Mouse (Mus musculus) layer of hippocampus, postnatal 36 days (tissue): ENCODE measurements around the gene Tubal3. TPM values are rescaled to one million over a fixed set of nuclear protein-coding genes. Genes with fewer than 3 reads are reported as not detected.
"Not testable (repeated sequence)": the region's sequence is repeated elsewhere in the genome, so short reads cannot be mapped to it uniquely, and the experiment has no call there.

ENCODE experiments used
- DNase-seq, 2 experiments: peaks; one replicate each; pipeline ENCODE4 v3.0.0; 2022
- total RNA-seq, 2 experiments: library from RNA; stranded (reverse); gene quantifications; 2 replicates each; pipeline ENCODE4 v1.2.3; 2021

Gene Tubal3
- total RNA-seq = not detected

DNA sequence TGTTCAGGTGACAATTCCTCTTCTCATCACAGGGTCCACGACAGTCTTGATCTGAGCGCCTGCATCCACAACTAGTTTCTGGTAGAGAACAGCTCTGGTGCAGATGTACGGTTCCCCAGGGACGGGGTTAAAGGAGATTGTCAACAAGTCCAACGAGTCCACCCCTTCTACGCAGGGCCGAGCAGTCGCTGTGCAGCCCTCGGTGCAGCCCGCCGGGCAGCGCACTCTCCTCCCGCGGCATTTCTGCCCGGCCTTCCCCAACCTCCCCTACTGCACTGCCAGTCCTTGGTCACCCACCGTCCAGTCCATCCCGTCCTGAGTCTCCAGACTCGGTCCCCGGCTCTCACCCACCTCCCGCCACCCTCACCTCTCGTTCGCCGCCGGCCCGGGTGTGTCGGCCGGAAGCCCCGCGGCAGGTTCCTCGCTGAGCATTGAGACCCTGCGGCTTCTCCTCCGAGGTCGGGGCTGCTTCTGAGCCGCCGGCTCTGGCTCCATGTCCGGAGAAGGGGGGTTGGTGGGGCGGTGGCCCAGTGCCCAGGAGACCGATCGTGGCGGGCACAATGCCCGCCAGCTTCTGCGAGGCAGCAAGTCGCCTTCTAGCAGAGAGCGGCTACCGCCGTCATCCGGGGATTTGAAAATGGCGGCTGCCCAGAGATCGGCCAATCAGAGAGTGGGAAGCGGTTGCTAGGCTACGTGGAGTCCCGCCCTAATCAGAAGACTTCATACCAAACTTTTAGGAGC, at the start of gene Tubal3, which contains the start of gene Net1:
TSS of gene Tubal3 (plus strand) at position 704 of the 741 bp plus-strand sequence.
TSS of gene Net1 (minus strand) at position 650 of the 741 bp plus-strand sequence.
- DNase-seq = peak; percentile 78 to 82

DNA sequence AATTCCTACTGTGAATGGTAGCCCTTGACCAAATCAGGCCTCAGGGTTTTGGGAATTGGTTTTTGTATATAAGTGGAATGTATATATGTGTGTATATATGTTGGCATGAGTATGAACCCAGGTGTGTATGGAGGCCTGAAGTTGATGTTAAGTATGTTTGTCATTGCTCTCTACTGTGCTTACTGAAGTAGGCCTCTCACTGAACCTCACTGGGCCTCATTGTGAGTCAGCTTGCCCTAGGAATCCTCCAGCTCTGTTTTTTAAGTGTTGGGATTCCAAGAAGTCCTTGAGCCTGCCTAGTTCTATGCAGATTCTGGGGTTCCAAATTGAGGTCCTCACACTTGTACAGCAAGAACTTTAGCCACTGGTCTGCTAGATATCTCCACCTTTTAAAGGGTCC, 48.2 kb upstream of the Tubal3 start:
- DNase-seq = no peak

DNA sequence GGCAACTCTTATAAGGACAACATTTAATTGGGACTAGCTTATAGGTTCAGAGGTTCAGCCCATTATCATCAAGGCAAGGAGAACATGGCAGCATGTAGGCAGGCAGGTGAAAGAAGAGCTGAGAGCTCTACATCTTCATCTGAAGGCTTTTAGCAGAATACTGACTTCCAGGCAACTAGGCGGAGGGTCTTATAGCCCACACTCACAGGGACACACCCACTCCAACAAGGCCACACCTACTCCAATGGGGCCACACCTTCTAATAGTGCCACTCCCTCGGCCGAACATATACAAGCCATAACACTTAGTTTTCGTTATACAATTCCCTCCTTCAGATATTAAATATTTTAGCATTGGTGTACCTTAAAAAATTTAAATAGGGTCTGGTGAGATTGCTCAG, 45.2 kb upstream of the Tubal3 start:
- DNase-seq = no peak

DNA sequence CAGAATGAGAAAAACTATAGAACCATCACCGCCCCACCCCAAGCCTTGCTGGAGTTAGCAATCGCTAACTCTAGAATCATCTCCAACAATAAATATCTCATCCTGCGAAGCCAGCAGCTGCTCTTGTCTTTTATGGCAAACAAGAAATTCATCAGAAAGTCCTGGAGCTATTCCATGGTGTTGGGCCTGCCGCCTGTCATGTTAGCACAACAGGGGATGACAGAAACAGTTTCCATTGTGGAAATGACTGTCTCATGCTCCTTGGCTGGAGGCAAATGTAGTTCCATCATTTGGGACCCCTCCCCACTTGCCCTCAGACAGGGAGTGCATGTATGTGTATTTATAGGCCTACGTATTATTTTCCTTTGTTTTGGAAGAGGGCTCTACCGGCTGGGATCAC, 41.6 kb upstream of the Tubal3 start:
- DNase-seq = peak in 1 of 2 experiments; percentile 32

DNA sequence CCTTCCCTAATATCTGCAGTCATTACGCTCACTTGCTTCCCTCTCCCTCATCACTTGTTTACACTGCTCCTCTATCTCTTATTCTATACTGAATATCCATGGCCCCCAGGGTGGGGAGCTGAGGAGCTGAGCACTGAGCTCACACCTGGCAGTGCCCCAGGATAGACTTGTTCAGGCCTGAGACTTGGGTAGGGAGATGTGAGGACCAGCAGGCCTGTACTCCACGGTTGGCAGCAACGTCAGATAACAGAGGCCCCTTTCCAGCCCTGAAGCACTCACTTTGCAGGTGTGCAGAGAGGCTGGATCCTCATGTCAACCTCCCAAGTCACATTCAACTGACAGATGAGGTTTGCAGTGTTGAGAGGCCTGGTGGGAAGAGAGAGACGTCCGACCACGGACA, 40.9 kb upstream of the Tubal3 start:
- no peak for DNase-seq

DNA sequence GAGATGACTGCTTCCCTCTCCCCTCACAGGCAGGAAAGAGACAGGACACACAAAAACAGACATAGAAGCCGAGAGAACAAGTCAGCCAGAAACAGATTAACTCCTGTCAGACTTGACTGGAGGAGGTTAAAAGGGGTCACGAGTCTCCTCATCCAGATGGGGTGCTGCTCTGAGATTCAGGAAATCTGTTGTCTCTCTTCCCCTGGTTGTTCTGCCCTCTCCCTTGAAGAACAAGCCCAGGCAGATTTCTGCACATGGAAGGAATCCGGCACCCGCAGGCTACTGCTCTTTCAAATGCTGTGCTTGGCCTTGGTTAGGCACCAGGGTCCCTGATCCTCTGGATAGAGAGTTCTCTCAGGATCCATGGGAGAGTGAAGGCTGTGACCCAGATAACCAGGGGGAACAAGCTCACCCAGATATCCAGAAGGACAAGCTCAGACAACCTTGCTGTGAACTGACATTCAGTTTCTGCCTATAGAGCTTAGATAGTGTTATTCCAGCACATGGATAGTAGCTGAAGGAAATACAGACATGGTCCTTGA, 40.3 kb upstream of the Tubal3 start:
- no peak for DNase-seq

DNA sequence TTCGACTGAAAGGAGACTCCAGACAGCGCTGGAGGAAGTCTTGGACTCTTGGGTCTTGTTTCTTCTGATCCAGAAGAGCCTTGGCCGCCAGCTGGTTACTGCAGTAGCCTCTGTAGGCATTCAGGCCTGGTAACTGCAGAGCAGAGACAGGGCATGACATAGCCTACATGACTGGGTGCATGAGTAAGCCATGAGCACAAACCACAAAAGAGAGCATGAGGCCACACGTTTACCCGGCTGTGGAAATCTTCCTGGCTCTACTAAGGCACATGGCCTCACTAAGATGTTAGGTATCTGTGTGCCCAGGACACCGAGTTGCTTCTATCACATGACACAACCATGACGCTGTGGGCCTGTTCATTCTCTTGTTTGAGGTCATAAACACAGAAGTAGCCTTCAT, 31.4 kb upstream of the Tubal3 start:
- DNase-seq = no peak

DNA sequence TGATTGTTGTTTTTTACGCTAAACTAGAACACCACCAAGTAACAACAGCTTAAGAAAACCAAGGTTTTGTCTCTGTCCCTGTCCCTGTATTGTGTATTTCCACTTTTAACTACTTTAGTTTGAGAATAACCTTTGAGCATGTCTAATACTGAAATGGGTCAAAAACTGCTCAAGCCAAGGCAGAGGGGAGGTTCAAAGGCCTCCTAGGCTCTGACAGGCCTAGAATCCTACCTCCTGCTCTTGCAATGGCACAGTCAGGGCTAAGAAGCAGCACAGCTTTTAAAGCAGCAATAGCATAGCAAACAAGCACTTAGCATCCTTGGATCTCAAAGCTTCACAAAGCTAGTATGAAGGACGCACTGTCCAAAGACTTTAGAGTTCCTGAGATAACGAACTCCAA, 29.0 kb upstream of the Tubal3 start:
- DNase-seq = no peak

DNA sequence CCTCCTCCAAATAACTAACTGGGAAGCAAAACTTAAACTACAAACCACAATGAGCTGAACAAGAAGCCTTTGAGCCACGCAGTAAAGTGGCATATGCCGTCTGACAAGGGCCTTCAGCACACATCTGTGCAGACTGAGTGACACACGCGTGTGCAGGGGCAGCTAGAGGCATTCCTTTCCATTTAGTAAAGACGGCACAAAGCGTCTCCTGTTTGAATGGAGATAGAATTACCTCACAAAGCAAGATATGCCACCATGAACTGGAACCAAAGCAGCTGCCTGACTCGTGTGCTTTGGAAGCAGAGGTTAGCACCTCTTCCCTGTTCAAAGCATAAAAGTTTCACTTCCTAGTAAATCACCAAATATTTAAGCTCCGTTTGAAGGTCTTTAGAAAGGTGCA, 28.0 kb upstream of the Tubal3 start:
- DNase-seq = no peak

DNA sequence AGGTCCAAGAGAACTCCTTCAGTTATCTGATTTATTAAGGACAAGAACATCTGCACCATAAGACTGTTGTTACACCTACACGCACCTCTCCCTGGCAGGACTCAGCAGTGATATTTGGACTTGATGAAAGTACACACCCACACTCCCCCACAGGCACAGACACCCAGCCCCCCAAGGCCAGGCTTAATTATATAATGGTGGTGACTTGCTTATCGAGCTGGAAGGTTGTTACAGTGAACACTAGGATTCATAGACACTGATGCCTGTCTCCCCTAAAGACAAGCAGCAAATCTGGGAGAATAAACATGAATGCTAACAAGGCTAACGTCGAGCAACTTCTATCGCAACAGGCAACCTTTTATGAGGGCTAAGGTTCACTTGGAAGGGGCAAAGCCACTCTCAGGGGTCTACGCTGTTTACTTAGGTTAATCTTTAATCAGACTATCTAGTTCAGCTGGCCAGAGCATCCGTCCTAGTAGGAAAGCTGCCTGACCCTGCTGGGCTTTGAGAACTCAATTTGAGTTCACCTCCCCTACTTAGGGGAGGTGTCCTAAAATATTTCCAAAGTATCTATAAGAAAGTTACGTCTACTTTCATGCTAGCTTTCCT, 26.5 kb upstream of the Tubal3 start:
- no peak for DNase-seq

DNA sequence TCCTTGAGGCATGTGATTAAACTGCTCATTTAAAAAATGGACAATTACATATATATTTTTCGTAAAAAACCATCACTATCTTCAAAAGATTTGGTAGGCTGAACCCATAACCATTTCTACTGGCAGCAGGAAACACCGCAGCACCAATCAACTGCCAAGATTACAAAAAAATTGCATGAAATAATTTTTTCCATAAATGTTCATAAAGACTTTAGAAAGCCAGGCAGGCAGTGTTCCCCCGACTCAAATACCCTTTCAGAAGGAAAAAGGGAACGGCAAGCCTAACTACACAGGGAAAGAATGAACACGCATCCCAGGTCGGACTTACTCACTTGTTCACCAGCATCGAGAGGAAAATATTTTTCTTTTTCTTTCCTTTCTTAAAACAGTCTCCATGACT, 25.5 kb upstream of the Tubal3 start:
- no peak for DNase-seq

DNA sequence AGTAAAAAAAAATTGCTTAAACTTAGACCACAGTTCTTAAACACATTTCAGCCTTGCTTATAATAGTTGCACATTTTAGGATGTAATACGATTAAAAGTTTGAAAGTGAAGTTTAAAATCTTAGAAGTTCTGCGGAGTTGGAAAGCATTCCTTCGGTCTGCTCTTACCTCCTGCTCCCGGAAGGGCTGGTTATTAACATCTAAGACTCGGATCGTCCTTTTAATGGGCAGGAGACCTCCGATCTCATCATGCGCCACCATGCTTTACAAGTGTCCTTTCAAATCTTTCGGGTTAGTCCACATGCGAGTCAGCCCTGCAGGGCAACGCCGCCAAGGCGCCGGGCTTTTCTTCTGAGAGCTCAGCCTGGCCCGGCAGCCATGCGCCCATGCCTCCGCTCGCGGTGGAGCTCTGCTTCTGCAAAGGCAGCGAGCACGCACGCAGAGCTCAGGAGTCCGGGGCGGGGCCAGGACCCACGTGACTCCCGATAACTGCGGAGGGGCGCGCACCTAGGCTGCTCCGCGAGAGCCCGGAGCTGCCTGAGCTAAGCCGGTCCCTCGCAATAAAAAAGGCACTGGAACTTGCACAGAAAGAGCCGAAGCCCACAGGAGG, 24.8 kb upstream of the Tubal3 start:
- DNase-seq = peak; percentile 83 to 86

DNA sequence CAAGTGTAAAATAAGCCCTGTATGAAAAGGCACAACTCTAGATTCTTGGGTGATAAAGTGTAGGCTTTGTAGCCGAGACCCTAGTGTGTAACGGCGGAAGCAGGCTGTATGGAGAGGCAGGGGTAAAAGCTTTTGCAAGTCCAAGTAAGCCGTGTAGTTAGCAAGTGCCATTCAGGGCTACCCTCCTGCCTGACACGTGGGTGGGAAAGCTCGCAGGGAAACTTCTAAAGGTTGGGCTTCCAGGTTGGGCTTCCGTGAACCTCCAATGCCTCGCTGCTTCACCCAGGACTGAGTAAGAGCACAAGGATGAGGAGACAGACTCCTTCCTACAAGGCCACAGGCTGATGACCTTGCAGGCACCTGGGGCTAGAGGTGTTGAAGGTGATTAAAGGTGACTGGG, 23.5 kb upstream of the Tubal3 start:
- no peak for DNase-seq

DNA sequence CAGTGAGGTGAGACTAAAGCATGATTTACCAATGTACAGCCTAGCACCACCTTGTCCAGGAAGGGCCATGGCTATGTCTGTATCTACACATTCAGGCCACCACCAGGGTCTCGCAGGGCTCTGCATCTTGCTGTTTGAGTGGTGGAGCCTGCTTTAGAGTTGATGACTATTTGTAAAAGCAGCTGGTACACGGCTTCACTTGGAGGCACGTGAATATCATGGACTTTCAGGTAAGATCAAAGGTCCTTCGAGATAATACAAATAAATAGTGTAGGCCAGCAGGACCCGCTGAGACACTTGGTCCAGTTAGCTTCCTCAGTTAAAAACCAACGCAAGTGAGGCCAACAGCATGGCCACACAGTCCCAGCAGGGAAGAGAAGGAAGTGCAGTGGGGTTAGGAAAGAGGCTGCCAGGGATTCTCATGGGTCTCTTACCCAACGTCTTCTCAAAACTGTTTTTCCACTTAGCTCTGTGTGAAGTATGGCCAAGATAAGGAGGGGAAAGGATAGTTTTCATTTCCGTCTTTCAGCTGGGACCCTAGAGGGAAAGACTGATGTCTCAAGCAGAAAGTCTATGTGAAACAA, 22.6 kb upstream of the Tubal3 start:
- no peak for DNase-seq

DNA sequence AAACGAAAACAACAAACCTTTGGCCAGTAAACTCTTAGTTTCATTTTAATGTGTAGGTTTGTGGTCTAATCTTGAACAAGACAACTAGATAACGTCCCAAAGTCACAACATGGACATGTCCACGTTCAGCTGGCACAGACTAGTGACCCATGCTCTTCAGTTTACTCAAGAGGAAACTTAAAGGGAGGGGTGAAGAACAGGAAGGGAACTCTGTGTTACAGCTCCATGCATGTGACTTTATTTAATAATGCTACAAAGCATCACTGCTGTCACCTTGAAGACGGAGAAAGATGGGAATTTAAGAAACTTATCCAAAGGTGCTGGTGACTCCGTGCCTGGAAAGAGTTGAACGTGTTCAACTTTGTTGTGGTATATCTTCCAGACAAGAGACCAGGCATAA, 22.0 kb upstream of the Tubal3 start:
- DNase-seq = no peak

DNA sequence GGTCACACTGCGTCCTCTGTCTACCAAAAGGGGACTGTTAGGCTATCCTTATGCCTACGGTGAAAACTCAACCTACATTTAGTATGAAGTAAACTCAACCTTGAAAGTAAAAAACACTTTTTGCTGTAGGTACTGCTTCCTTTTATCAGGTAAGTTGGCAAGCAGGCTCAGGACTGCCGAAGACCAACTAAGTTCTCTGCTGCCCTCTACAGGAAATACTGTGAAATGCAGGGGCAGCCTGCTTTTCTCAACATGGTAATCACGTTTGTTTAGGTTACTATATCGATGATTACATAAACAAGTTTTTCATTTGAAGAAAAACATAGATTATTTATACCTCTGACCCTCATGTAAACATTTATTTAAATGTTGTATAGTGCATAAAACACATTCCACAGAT, 21.2 kb upstream of the Tubal3 start:
- peak; percentile 55 to 62 for DNase-seq

DNA sequence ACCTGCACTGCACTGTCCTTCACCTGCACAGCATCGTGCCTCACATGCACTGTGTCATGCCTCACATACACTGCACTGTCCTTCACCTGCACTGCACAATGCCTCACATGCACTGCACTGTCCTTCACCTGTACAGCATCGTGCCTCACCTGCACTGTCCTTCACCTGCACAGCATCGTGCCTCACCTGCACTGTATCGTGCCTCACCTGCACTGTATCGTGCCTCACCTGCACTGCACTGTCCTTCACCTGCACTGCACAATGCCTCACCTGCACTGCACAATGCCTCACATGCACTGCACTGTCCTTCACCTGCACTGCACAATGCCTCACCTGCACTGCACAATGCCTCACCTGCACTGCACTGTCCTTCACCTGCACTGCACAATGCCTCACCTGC, 19.9 kb upstream of the Tubal3 start:
- not testable (repeated sequence) for DNase-seq

DNA sequence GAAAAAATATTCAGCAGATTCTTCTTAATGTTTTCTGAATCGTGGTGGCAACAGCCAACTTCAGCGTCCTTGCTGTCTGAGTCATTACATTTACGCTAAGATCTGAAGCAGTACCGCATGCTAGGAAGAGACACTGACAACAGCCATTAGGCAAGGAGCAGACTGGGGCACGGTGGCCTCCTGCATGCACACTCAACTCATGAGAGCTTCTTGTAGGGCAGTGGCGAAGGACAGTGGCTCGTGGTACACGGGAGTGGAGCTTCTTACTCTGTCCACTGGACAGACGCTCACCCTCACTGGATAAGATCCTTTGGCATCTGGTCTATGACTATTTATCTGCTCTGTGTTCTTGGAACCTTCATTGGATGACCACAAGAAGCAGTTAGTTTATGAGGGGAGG, 18.8 kb upstream of the Tubal3 start:
- DNase-seq = no peak

DNA sequence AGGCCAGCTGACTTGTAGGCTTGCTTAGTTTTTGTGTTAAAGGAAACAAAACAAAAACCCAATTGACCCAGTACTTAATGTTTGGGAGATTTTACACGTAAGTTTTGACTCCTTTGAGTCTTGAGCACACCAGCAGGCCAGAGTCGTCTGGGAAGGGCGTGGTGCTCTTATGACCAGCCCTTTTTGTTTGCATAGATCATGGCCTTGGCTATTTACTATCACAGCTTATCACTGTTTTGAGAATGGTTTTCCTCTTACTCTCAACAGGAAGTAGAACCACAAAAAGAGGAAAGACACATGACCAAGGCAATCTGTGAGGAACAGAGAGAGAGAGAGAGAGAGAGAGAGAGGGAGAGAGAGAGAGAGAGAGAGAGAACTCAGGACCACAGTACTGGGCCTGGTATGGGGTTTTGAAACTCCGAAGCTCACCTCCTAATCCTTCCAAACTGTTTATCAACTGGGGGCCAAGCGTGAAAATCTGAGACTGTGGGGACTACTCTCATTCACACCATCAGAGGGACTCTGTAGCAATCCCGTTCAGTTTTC, 10.8 kb upstream of the Tubal3 start:
- DNase-seq = no peak

DNA sequence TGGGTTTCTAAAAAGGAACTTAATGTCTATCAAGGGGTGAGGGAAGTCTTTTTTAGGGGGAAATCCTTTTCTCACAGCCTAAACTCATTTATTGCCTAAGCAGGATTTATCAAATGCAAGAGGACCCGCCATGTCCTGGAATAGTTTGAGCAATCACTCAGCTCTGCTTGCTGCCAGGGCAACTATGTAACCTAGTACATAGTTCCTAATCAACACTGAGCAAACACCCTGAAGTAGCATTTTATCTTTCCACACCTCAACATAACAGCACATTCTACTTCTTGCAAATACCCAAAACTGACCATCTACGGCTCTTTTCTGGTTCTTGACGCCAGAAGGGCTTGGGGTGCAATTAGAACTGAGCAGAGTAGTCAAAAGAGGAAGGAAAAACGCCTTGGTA, 9.8 kb upstream of the Tubal3 start:
- DNase-seq = no peak

DNA sequence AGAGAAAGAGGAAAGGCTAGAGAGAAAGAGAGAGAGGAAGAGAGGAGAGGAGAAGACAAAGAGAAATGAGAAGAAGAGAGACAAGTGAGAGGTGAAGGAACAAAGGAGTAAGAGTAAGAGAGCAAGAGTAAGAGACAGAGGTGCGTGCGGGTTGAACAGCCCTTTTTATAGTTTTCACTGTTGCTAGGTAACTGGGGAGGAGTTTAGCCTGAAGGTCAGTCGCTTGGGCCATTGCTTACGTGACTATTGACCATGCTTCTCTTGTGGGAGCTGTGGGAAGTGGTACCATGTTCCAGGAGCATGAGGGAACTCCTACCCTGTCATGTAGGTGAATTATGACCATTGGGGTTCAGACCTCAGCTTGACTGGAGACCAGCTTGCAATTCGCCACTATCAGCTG, 7.7 kb upstream of the Tubal3 start:
- DNase-seq = no peak

DNA sequence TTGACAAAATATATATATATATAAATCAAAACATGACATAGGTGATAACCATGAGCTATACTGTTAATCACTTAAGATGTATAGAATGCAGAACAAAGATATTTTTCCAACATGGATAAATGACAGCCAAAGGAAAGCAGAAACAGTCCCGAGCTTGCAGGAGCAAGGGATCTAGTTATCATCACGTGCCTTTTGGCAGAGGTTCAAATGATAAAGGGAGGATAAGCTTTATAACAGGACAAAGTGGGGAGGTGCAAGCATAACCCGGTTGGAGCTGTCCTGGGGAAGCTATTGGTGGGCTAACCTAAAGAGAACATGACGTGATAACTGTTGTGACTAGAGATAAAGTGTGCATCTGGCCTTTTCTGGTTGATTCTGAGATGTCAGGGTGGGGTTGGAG, 4.6 kb upstream of the Tubal3 start:
- DNase-seq = no peak

DNA sequence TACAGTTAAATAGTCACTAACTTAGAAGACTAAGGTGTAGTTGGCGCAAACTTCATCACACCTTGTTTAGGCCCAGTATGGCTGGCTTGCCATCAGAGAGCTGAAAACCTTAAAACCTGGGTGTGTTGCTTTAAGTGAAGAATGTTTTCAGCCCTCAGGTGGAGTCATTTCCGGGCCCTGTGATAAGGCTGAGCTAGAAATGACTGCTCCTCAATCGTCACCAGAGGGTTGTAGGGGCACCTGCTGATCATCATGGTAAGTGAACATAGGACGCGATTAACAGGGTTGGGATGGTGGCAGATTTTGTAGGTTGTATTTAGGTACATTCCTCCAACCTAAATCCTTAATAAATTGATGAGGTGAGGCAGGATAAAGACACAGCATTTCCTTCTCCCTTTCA, 6.4 kb downstream of the Tubal3 start:
- no peak for DNase-seq
